ENCODE assay signal across 37 mouse cellular contexts in the genomic region with DNA sequence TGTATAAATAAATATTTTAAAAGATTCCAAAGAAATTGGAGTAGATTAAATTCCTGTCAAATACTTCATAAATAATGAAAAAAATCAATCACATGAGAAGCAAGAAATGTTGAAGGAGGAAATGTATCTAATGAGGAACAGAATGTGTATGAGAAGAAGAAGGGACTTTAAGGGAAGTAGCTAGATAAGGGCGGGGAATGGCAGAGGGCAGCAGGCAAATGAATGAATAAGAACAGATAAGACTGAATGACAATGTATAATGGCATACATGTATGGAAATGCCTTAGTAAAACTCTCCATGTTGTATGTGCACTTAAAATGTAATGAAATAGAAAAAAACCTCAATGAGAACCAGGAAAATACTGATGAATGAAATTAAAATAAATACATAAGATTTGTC. TPM values are rescaled to one million over a fixed set of nuclear protein-coding genes. Genes with fewer than 3 reads are reported as not detected.
"Had no signal": no experiment of that assay in that cellular context is flagged by ENCODE, and none has a peak within 500 bp of the region (broad histone marks: within the 10 kb centered on the region; RNA-seq: fewer than 3 reads in every experiment).

No protein-coding gene starts in this region.

- H3K36me3 ChIP-seq: heart, embryonic 13.5 days; heart, embryonic 15.5 days; hindbrain, embryonic 10.5 days; hindbrain, embryonic 12.5 days; intestine, embryonic 15.5 days; kidney, embryonic 15.5 days; limb, embryonic 13.5 days; limb, embryonic 15.5 days; liver, embryonic 12.5 days had no signal

- H3K27ac ChIP-seq: heart, embryonic 13.5 days; heart, embryonic 15.5 days; hindbrain, embryonic 10.5 days; hindbrain, embryonic 12.5 days; hindbrain, embryonic 14.5 days; intestine, embryonic 15.5 days; kidney, embryonic 15.5 days; kidney, postnatal 0 days; limb, embryonic 13.5 days; limb, embryonic 15.5 days; liver, embryonic 12.5 days; liver, embryonic 14.5 days had no signal

- H3K4me1 ChIP-seq: heart, embryonic 13.5 days; heart, embryonic 15.5 days; hindbrain, embryonic 10.5 days; hindbrain, embryonic 12.5 days; intestine, embryonic 15.5 days; kidney, embryonic 15.5 days; limb, embryonic 13.5 days; limb, embryonic 15.5 days had no signal

- ATAC-seq: hindbrain, embryonic 16.5 days; inflammation-experienced regulatory T-cells, adult 6 months; intestine, embryonic 15.5 days; intestine, postnatal 0 days; liver, embryonic 12.5 days had no signal

- H3K4me3 ChIP-seq: heart, embryonic 13.5 days; heart, embryonic 15.5 days; hindbrain, embryonic 10.5 days; hindbrain, embryonic 12.5 days; intestine, embryonic 15.5 days; kidney, embryonic 15.5 days; limb, embryonic 13.5 days; limb, embryonic 15.5 days; liver, embryonic 12.5 days had no signal

- H3K9ac ChIP-seq: heart, embryonic 13.5 days; heart, embryonic 15.5 days; hindbrain, embryonic 12.5 days; hindbrain, embryonic 14.5 days; intestine, embryonic 15.5 days; kidney, embryonic 15.5 days; limb, embryonic 13.5 days; limb, embryonic 15.5 days; liver, embryonic 12.5 days; liver, embryonic 14.5 days had no signal

- H3K27me3 ChIP-seq: heart, embryonic 13.5 days; heart, embryonic 15.5 days; hindbrain, embryonic 12.5 days; intestine, embryonic 15.5 days; kidney, embryonic 15.5 days; limb, embryonic 13.5 days; limb, embryonic 15.5 days; liver, embryonic 12.5 days had no signal

- DNase-seq: gastrocnemius, postnatal 14 days; gastrocnemius, postnatal 36 days; heart, adult 18-20 months; heart, postnatal 4 days; kidney, adult 2 months; kidney, adult 9 months; kidney, postnatal 14 days; kidney, postnatal 36 days; layer of hippocampus, adult 9-11 months; layer of hippocampus, postnatal 36 days; left cerebral cortex, postnatal 4 days had no signal

RNA-seq across cellular contexts. Expression of a gene that starts 4.4 kb away (rescaled TPM):
- total RNA-seq: gastrocnemius, postnatal 14 days; heart, postnatal 4 days; layer of hippocampus, adult 18-20 months; layer of hippocampus, postnatal 14 days; left cerebral cortex, postnatal 10 days; left cerebral cortex, postnatal 4 days had no signal
- polyA plus RNA-seq: heart, embryonic 11.5 days; hindbrain, embryonic 10.5 days; hindbrain, embryonic 12.5 days; hindbrain, embryonic 14.5 days; kidney, embryonic 15.5 days; limb, embryonic 11.5 days; limb, embryonic 13.5 days had no signal

RNA-seq across cellular contexts. Expression of a gene that starts 17.3 kb away (rescaled TPM):
- polyA plus RNA-seq: heart, embryonic 11.5 days had no signal

RNA-seq across cellular contexts. Expression of a gene that starts 46.3 kb away (rescaled TPM):
- total RNA-seq: gastrocnemius, adult 8-10 months; gastrocnemius, postnatal 36 days; layer of hippocampus, adult 18-20 months; layer of hippocampus, adult 8-10 months; layer of hippocampus, postnatal 14 days; layer of hippocampus, postnatal 36 days; left cerebral cortex, adult 18-20 months; left cerebral cortex, adult 8-10 months; left cerebral cortex, postnatal 10 days; left cerebral cortex, postnatal 25 days; left cerebral cortex, postnatal 4 days had no signal
- polyA plus RNA-seq: heart, embryonic 11.5 days; heart, embryonic 13.5 days; hindbrain, embryonic 10.5 days; hindbrain, embryonic 12.5 days; hindbrain, embryonic 14.5 days; hindbrain, embryonic 16.5 days; intestine, embryonic 15.5 days; kidney, embryonic 15.5 days; kidney, postnatal 0 days; large intestine, adult 2 months; limb, embryonic 11.5 days; limb, embryonic 15.5 days; liver, embryonic 12.5 days; liver, embryonic 14.5 days had no signal
